Mouse (Mus musculus): ENCODE results near the gene Ncoa4. TPM values are rescaled to one million over a fixed set of nuclear protein-coding genes. Genes with fewer than 3 reads are reported as not detected.
"Not testable (repeated sequence)": the region's sequence is repeated elsewhere in the genome, so short reads cannot be mapped to it uniquely, and the experiment has no call there.

Gene Ncoa4
- total RNA-seq, 2 experiments from 2014 or later, result 102 to 106 TPM

GRCm38 (mm10) chr14:32190627-32191391, 31.1 kb downstream of the Ncoa4 start:
- no peak for DNase-seq (ENCODE audit: low spot score in 2 of 2)
- intact Hi-C loops (cut with DNase I), result no loop called here

- DNase-seq (ENCODE audit: low spot score in 2 of 2), result no peak
- intact Hi-C loops (cut with DNase I), result no loop called here
Observed at GRCm38 (mm10) chr14:32191926-32192325, 32.3 kb downstream of the Ncoa4 start.

GRCm38 (mm10) chr14:32192437-32192836, 32.8 kb downstream of the Ncoa4 start:
- DNase-seq (ENCODE audit: low spot score in 2 of 2), result no peak
- intact Hi-C loops (cut with DNase I), result no loop called here

- intact Hi-C loops (cut with DNase I); DNase-seq (ENCODE audit: low spot score in 2 of 2): not testable (repeated sequence)
Observed at GRCm38 (mm10) chr14:32193557-32193956, 33.9 kb downstream of the Ncoa4 start.

GRCm38 (mm10) chr14:32201354-32201753, 41.7 kb downstream of the Ncoa4 start:
- no peak for DNase-seq (ENCODE audit: low spot score in 2 of 2)
- intact Hi-C loops (cut with DNase I), result no loop called here

- intact Hi-C loops (cut with DNase I), result no loop called here
- DNase-seq (ENCODE audit: low spot score in 2 of 2), result peak; percentile 91
Observed at GRCm38 (mm10) chr14:32201791-32202451, 42.3 kb downstream of the Ncoa4 start, which contains the start of the genes Timm23 and Parg. TSS of gene Timm23 (minus strand) at chr14:32201898. TSS of gene Parg (plus strand) at chr14:32201949.

GRCm38 (mm10) chr14:32226601-32227000, 66.9 kb downstream of the Ncoa4 start:
- intact Hi-C loops (cut with DNase I), result no loop called here
- no peak for DNase-seq (ENCODE audit: low spot score in 2 of 2)

- intact Hi-C loops (cut with DNase I), result loop anchor here (1.0 to 2.0 kb wide), 2 partner anchors 246 to 253 kb away; no protein-coding TSS in a partner anchor
- peak; percentile 14 to 18 for DNase-seq (ENCODE audit: low spot score in 2 of 2)
Observed at GRCm38 (mm10) chr14:32228996-32229395, 69.3 kb downstream of the Ncoa4 start.

Other genes with a start within 250 kb of the Ncoa4 start
- 1 to 10 TPM; 2.6 to 2.7 TPM for gene Galnt15, start 130.9 kb upstream of the Ncoa4 start, total RNA-seq (2021)
- gene Oxnad1, start 74.5 kb upstream of the Ncoa4 start, total RNA-seq (2021), result 10 to 100 TPM; 13.6 to 15.3 TPM
- gene Dph3, start 74.1 kb upstream of the Ncoa4 start, total RNA-seq (2021), result 10 to 100 TPM; 42.7 to 44.5 TPM
- not detected for gene Msmb, start 17.8 kb upstream of the Ncoa4 start, total RNA-seq (2021)
- gene Timm23, start 42.0 kb downstream of the Ncoa4 start, total RNA-seq (2021), result 10 to 100 TPM; 61.9 to 80.2 TPM
- 10 to 100 TPM; 35.9 to 42.6 TPM for gene Parg, start 42.1 kb downstream of the Ncoa4 start, total RNA-seq (2021)
- gene Ogdhl, start 162.2 kb downstream of the Ncoa4 start, total RNA-seq (2021), result 100 to 1,000 TPM; 103 to 114 TPM
- gene 1700024G13Rik, start 228.5 kb downstream of the Ncoa4 start, total RNA-seq (2021), result not detected